Mouse (Mus musculus) cerebellum, postnatal 10 days (tissue): Measurements from ENCODE around the gene Olfr1279.
"Not testable (repeated sequence)": the region's sequence is repeated elsewhere in the genome, so short reads cannot be mapped to it uniquely, and the experiment has no call there.

Source experiments
- DNase-seq, 2 experiments: peaks; one replicate each; pipeline ENCODE4 v3.0.0; 2021; ENCODE audit warnings: mixed read lengths in 2 of 2

Olfr1279 gene

GRCm38 (mm10) chr2:111300374-111300773 is at the start of gene Olfr1279:
Gene Olfr1279, plus strand, starts transcription at chr2:111300635.
- no peak for DNase-seq

GRCm38 (mm10) chr2:111254216-111254615 is 46.2 kb upstream of the Olfr1279 start, which contains the start of gene Olfr1276:
Gene Olfr1276, plus strand, starts transcription at chr2:111254516.
- DNase-seq, result no peak

- DNase-seq, result no peak
Observed at GRCm38 (mm10) chr2:111274006-111274405, 26.4 kb upstream of the Olfr1279 start, which contains the start of gene Olfr1277. Gene Olfr1277, minus strand, starts transcription at chr2:111274106.

GRCm38 (mm10) chr2:111289836-111290235 is 10.6 kb upstream of the Olfr1279 start, which contains the start of gene Olfr1278:
Gene Olfr1278, plus strand, starts transcription at chr2:111290136.
- DNase-seq, result no peak

GRCm38 (mm10) chr2:111298541-111298940 is 1.9 kb upstream of the Olfr1279 start:
- DNase-seq, result no peak

- DNase-seq, result no peak
Observed at GRCm38 (mm10) chr2:111313717-111314116, 13.3 kb downstream of the Olfr1279 start, which contains the start of gene Olfr1280. Gene Olfr1280, plus strand, starts transcription at chr2:111314017.

- no peak for DNase-seq
Observed at GRCm38 (mm10) chr2:111326220-111326619, 25.8 kb downstream of the Olfr1279 start, which contains the start of gene Olfr1281. Gene Olfr1281, plus strand, starts transcription at chr2:111326520.

- not testable (repeated sequence) for DNase-seq
Observed at GRCm38 (mm10) chr2:111333721-111334120, 33.3 kb downstream of the Olfr1279 start.

- DNase-seq, result no peak
Observed at GRCm38 (mm10) chr2:111335976-111336375, 35.5 kb downstream of the Olfr1279 start, which contains the start of gene Olfr1282. Gene Olfr1282, minus strand, starts transcription at chr2:111336076.
